Mouse (Mus musculus) A20 (cell line): ENCODE data around the gene Morc4.

Experiments used
- DNase-seq: peaks from one replicate; pipeline ENCODE4 v3.0.0-alpha.2; 2011; ENCODE audit warnings: low read depth, low spot score

The Morc4 gene

GRCm38 (mm10) chrX:139805918-139806317, 65.6 kb downstream of the Morc4 start:
- no peak for DNase-seq

GRCm38 (mm10) chrX:139803028-139803427, 68.4 kb downstream of the Morc4 start:
- DNase-seq: no peak

- no peak for DNase-seq
These were observed 71.0 kb downstream of the Morc4 start, which contains the start of gene Cldn2 for GRCm38 (mm10) chrX:139800406-139800878. TSS of gene Cldn2 (plus strand) at chrX:139800828.

- no peak for DNase-seq
These were observed 71.5 kb downstream of the Morc4 start for GRCm38 (mm10) chrX:139799953-139800352.

GRCm38 (mm10) chrX:139797875-139798274, 73.6 kb downstream of the Morc4 start:
- no peak for DNase-seq

GRCm38 (mm10) chrX:139796037-139796436, 75.4 kb downstream of the Morc4 start:
- DNase-seq: no peak

GRCm38 (mm10) chrX:139794072-139794845, 77.2 kb downstream of the Morc4 start:
- DNase-seq: no peak

GRCm38 (mm10) chrX:139785764-139786163, 85.7 kb downstream of the Morc4 start:
- no peak for DNase-seq

- no peak for DNase-seq
These were observed 88.4 kb downstream of the Morc4 start for GRCm38 (mm10) chrX:139783045-139783422.

- no peak for DNase-seq
These were observed 89.0 kb downstream of the Morc4 start, which contains the start of gene Ripply1 for GRCm38 (mm10) chrX:139782278-139783044. TSS of gene Ripply1 (minus strand) at chrX:139782353.

GRCm38 (mm10) chrX:139781563-139781962, 89.9 kb downstream of the Morc4 start:
- DNase-seq: no peak

GRCm38 (mm10) chrX:139780988-139781387, 90.5 kb downstream of the Morc4 start:
- DNase-seq: no peak

- no peak for DNase-seq
These were observed 92.1 kb downstream of the Morc4 start for GRCm38 (mm10) chrX:139779401-139779800.

GRCm38 (mm10) chrX:139778886-139779285, 92.6 kb downstream of the Morc4 start:
- no peak for DNase-seq

- DNase-seq: no peak
These were observed 94.1 kb downstream of the Morc4 start for GRCm38 (mm10) chrX:139777357-139777756.

- DNase-seq: no peak
These were observed 96.3 kb downstream of the Morc4 start for GRCm38 (mm10) chrX:139775084-139775612.

- peak; percentile 48 for DNase-seq
These were observed 97.0 kb downstream of the Morc4 start for GRCm38 (mm10) chrX:139774309-139775083.
